Mouse (Mus musculus): ENCODE data around the gene Fgfr2. TPM values are rescaled to one million over a fixed set of nuclear protein-coding genes. Genes with fewer than 3 reads are reported as not detected.

The Fgfr2 gene
- total RNA-seq, 2 experiments from 2014 or later, result 27.3 to 32.7 TPM

DNA sequence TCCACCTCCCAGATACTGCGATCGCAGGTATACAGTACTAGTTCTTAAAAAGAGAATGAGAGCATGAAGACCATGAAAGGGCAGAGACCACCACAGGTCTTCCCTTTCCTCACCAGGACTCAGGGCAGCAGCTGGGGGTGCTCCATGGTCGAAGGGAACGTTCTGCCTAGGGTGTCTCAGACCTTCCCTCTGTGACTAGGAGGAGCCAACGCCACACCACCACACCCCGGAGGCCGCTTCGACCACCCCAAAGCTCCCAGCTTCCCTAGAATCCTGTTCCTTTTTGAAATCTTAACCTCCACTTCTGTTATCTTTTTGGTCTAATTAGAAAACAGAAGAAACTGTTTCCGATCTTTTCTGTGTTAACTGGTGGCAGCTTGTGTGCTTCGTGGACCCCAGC lies 347.2 kb downstream of the Fgfr2 start:
- intact Hi-C loops (cut with DNase I), result no loop called here
- DNase-seq (ENCODE audit: low spot score in 2 of 2), result no peak

DNA sequence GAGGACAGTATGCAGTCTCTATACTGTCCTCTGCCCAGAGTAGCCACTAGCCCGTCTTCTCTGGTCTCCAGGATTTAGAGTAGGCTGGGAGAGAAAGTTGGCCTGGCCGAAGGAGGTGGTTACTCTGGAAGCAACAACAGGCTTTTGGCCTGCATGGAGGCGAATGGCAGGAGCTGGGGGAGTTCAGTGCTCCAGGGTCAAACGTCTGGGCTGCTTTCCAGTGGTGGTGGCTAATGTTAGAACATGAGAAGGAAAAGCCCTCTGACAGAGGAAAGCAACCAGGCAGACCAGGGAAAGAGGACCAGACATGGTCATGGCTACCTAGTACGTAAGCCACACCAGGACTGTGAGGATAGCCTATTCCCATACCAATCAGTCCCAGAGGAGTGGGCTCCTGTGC lies 347.8 kb downstream of the Fgfr2 start:
- no peak for DNase-seq (ENCODE audit: low spot score in 2 of 2)
- intact Hi-C loops (cut with DNase I), result no loop called here

DNA sequence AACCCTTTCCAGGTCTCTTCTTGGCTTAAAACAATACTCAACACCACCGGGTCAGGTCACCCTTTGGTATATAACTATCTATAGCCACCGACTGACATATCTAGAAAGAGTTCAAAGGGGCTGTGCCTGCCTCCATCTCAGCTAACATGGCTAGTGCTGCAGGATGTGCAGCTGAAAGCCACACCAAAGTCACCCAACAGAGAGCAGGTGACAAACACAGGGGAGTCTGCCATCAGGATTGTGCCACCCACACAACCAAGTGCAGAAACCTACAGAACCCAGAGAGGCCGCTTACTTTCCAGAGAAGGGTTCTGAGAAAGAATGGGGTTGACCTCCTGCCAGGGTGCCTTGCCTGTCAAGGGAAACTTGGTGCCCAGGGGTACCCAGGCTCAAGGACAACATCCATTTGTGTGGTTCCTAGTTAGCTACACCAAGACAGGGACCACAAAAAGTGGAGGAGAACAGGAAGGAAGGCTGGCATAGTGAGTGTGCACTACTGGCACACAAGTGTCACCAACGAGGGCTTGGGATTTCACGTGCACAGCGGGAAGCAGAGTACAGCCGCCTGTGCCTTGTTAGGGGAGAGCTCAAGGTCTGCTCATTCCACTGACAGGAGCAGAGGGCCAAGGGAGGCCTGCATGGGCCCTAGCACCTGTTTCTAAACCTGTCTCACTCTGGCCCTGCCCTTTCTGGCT lies 350.0 kb downstream of the Fgfr2 start:
- intact Hi-C loops (cut with DNase I), result no loop called here
- DNase-seq (ENCODE audit: low spot score in 2 of 2), result no peak

DNA sequence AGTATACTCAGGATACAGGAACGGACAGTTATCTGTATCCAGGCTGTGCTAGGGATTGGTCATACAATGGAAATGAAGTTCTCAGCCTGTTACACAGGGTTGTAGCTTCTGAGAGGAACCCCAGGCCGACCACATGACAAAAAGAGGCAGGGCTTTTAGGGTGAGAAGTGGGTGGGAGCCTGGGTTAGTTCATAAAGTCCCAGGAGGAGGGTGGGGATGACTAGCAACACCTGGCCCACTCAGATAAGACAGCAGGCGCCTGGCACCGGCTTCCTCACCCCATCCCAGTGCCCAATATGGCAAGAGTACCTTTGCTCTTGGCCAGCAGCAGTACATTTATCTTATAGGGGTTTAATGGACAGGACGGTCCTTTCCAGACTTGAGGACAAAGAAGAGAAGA lies 350.7 kb downstream of the Fgfr2 start:
- intact Hi-C loops (cut with DNase I), result no loop called here
- DNase-seq (ENCODE audit: low spot score in 2 of 2), result no peak

DNA sequence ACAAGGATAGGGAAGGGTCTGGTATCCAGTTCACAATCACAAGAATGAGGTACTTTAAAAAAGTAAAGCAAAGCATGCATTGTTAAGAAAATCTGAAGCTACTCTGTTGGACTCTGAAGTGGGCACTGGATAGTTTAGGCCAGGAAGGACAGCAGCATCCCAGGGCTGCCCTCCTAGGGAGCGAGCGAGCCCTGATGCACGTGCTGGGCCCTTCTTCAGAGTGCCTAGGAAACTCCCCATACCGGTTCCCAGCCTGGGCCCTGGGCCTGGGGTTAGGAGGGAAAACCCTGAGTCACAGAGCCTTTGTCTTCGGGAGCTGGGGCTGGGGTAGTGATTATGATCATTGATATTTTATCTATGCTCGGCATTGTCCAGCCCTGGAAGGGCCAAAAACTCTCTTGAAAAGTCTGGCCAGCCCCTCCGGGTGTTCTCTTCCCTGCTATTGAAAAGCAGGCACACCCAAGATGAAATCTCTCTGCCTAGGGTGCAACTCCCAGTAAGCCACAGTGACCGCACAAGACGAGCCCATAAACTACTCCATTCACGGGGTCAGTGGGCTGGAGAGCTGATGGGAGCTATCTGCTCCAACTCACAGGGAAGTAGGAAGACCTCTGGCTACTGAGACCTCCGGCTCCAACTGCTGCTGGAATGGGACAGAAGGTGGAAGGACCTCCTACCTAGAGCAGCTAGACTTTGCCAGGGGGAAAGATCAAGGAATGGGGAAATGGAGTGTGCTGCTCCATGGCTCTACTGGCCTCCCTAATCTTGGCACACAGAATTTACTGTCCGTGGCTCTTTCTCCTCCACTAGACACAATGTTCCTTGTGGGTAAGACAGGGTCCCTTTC lies 354.4 kb downstream of the Fgfr2 start:
- no peak for DNase-seq (ENCODE audit: low spot score in 2 of 2)
- intact Hi-C loops (cut with DNase I), result no loop called here

DNA sequence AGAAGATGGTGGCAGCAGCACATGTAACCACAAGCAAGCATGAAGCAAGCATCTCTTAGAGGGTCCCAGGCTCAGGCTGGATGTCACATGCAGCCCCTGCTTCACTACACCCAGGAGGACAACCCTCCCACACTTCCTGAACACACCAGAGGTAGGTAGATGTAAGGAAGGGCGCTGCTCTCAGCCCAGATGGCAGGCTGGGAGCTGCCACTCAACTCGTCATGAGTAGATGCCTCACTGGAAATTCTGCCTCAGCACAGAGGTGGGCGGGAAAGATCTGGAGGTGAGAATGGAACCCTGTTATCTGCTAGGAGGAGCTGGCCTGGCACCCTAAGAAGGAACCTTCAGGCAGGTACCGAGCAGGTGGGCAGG lies 355.2 kb downstream of the Fgfr2 start:
- intact Hi-C loops (cut with DNase I), result no loop called here
- DNase-seq (ENCODE audit: low spot score in 2 of 2), result no peak

DNA sequence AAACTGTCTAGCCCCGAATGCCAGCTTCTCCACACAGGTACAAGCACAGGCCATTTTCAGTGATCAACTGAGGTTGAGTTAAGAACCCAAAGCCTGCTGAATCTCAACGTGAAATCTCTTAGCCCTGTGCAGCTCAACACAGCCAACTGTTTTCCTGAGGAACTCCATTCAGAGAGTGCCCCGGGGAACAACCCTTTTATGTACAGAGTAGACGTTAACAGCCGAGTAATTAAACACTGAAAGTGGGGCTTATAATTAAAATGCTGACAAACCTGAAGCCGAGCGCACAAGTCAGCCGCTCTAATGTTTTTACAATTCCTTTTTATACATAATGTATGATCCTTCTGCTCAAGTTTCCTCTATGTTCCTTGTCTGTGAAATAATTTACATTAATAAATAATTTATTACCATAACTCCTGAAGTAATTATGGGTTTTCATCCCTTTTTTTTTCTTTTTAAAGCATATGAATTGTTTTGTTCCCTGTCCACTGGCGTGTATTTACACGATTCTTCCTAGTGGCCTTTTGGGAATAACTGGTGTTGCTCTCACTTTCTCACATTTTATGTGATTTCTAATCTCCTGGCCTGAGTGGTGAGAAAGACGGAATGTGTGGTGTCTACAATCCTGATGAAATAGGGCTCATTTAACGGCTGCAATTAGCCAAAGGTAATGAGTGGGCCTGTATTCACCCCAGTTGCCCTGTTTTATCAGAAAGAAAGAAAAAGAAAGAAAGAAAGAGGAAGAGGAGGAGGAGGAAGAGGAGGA lies 355.7 kb downstream of the Fgfr2 start:
- DNase-seq (ENCODE audit: low spot score in 2 of 2), result no peak
- intact Hi-C loops (cut with DNase I), result no loop called here

DNA sequence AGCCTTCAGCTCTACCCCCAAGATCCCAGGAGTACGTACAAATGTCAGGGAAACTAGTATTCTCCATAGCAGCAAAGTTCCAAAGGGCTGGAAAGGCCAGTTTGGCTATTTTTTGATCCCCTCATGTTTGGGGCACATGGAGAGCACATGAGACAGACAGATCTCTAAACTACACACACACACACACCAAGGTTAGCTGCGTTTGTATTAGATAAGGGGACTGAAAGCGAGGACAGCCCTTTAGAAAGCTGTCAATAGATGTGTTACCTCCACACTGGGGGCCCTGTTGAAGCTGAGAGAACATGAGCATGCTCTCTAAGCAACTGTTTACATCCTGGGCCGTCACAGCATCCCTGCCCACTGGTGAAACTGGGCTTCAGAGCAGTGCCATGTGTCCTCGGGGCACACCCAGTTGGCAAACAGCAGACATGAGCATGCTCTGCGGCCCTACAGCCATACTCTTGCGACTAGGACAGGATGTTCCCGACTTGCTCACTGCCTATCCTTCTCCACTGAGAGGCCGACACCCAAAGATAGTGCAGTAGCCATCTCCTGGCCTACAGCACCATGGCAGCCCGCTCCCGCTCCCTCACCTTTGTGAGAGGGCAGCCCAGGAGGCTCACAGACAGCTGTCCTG lies 356.8 kb downstream of the Fgfr2 start:
- DNase-seq (ENCODE audit: low spot score in 2 of 2), result no peak
- intact Hi-C loops (cut with DNase I), result no loop called here

DNA sequence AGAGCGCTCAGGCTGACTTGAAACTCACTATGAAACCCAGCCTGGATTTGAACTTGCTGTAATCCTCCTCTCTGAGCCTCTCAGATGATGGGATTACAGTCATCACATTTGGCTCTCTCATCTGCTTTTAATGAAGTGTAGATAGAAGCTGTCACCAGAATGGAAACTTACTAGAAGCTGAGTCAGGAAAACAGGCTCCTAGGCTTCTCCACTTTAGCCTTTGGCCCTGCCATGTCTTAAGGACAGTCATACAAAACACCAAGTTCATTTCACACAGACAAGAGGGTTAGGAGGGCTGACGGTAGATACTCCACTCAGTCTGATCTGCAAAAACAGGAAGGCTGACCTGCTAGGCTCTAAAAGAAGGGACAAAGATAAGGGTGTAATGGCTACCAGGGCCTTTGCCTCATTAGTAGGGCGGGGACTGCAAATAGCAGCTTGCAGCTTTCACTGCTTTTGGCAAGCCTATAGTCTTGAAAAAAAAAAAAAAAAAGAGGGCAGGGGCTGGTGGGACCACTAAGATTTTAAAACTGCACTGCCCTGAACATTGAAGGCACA lies 357.4 kb downstream of the Fgfr2 start:
- DNase-seq (ENCODE audit: low spot score in 2 of 2), result no peak
- intact Hi-C loops (cut with DNase I), result no loop called here

DNA sequence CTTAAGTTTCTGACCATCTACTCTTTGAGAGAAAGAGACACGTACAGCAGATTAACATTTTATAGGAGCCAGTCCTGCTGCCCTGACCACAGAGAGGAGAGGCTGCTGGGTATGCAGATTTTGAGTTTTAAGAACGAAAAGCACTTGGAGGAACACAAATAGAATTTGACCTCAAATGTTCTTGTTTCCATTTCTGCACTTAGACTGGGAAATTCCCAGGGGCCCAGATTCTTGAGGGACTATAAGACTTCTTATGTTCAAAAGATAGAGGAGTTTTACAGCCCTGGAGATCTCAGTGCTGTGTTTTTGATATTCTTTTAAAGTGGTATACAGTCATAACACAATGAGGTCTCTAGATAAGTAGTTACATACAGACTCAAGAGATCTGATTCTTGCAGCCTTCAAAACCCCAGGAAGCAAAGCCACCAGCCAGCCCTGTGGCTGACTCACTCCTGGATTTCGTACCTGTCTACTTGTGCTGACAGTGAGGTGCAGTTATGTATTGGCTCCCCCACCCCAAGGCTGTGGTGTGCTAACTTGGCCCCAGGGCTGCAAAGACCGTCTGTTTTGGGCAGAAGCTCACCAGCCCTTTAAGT lies 358.2 kb downstream of the Fgfr2 start:
- DNase-seq (ENCODE audit: low spot score in 2 of 2), result no peak
- intact Hi-C loops (cut with DNase I), result loop anchor here (1.0 kb wide), 1 partner anchor 46 kb away; no protein-coding TSS in a partner anchor

DNA sequence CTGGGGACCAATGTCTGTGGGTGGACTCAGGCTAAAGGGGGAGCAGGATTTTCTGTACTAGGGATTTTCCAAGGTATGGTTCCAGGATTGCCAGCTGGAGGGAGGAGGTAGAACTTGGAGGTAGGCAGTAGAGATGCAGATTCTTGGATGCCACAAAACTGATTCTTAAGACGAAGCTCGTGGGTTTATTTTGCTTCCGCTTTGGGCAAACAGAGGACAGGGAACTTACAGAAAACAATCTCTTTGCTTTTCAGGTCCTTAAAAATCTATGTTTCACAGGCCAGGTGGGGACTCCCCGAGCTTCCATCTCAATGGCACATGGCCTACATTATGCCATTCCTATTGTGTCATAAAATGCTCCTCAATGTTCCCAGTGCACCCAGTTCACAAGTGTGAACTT lies 358.8 kb downstream of the Fgfr2 start:
- intact Hi-C loops (cut with DNase I), result loop anchor here (1.0 kb wide), 1 partner anchor 47 kb away; no protein-coding TSS in a partner anchor
- no peak for DNase-seq (ENCODE audit: low spot score in 2 of 2)

DNA sequence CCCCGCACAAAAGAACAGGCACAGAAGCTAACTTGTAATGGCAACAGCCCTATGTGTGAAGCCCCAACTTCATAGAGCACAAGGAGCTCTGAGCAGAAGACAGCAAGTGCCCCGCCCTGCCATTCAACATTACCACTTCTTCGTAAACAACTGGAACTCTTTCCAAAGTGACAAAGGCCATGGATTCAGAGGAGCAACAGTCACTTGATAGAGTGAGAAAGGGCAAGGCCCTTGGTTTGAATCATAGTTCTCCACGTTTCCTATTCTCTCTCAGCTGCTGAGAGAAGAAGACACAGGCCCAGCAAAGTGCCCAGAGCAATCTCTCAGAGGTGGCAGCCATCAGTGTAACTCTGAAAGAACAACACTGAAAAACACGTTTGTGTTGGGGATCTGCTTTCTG lies 359.2 kb downstream of the Fgfr2 start:
- no peak for DNase-seq (ENCODE audit: low spot score in 2 of 2)
- intact Hi-C loops (cut with DNase I), result loop anchor here (1.0 kb wide), 1 partner anchor 47 kb away; no protein-coding TSS in a partner anchor

DNA sequence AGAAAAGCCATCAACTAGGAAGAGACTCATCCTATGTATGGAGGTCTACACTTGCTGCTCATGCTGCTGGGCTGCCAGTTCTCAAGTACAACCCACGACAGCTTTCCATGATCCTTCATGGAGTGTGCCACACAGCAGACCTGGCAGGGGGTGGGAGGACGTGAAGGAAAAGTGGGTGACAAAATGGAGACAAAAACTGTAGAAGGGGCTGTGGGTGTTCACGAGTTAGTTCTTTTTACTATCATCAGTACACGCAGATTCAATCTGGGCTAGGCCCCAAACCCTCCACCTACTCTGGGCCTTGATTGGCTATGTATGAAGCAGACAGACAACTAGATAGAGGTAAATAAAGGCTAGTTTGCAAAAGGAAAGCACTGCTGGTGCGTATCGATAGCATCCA lies 359.8 kb downstream of the Fgfr2 start:
- peak in 1 of 2 experiments; percentile 40 for DNase-seq (ENCODE audit: low spot score in 2 of 2)
- intact Hi-C loops (cut with DNase I), result no loop called here

DNA sequence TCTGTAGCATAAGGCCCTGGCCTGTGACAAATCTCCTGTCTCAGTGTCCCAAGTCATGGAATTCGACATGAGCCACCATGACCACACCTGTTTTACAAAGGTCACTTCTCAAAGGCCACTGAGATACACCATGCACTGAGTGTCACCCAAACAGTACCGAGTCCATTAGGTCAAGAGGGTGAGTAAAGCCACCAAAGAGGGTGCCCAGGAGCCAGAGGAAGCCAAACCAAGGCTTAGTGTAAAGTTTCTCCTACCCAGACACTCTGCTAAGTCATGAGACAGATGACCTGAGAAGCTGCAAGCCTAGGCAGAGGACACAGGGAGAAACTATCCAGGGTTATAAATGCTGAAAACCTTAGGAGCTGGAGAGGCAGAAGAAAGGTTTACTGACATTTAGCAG lies 361.7 kb downstream of the Fgfr2 start:
- DNase-seq (ENCODE audit: low spot score in 2 of 2), result no peak
- intact Hi-C loops (cut with DNase I), result no loop called here

DNA sequence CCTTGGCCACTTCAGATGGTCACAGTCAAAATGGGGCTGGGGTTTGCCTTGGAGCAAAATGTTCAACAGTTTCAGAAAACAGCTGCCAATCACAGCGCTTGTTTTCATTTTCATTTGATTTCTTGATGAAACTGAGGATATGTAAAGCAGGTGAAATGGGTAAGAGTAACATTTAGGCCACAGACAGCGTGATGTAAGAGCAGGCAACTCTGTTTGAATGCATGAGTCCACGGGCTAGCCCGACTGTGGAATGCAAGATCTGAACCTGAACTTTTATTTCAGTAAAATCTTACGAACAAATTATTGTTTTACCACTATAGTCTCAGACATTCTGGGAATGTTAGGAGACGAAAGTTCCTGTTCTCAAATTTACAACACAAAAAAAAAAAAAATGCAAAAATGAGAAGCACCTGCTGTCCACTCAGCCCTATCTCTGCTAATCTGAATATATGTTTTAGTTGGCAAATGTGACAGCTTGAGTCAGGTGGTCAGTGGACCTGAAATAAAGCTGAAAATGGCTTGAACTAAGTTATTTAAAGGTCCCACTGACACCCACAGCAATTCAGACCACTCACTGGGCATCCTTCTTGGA lies 362.5 kb downstream of the Fgfr2 start:
- no peak for DNase-seq (ENCODE audit: low spot score in 2 of 2)
- intact Hi-C loops (cut with DNase I), result no loop called here

DNA sequence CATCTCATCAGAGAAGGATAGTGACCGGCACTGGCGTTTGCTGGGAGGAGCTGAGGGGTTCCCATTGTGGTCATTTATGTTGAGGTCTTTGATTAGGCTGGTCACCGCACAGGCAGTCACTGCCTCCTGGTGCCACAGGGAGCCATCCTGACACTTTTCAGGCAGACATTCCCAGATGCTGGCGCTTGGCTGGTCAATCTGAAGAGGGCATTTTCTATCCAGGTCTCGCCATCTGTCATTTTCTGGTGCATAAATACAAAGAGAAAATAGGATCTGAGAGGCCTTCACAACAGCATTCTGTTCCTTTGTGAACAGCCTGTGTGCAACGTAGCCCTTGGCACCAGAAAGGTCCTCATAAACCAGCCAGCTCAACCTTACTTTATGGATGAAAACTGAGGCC lies 363.2 kb downstream of the Fgfr2 start:
- DNase-seq (ENCODE audit: low spot score in 2 of 2), result no peak
- intact Hi-C loops (cut with DNase I), result no loop called here

DNA sequence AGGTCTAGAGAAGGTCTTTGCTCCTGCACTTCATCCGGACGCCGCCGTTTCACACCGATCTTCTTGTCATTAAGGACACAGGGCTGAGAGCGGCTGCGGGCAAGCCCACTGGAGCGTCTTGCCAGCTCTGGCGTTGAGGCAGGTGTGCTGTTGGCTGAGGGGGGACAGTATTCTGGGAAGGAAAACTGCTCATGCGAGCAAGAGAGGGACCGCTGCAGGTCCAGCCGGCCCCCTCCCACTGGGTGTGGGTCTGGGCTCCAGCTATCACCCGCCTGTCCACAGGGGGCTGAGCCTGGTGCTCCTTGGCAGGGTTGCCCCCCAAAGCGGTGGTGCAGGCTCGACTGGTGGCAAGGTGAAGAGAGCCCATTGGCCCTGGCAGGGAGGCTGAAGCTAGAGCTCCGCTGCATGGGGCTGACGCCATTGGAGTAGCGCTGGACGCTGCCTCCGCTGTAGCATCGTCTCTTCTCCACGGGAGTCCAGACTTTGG lies 363.7 kb downstream of the Fgfr2 start:
- intact Hi-C loops (cut with DNase I), result no loop called here
- DNase-seq (ENCODE audit: low spot score in 2 of 2), result no peak

DNA sequence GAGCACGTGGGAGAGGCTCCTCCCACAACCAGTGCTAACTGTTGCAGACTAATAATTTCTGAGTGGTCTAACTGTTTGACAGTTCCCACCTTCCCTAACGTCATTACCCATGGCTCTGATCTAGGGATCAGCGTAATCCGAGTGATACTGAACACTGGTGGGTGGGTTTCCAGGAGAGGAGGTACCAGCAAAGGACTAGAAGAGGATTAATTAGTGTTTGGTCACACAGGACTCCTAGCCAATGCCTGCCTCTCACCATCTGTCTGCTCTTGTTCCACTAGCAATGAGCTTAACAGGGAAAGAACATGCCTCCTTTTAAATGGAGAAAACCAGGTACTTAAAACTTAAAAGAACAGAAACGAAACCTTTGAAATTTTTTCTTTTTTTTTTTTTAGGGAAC lies 364.3 kb downstream of the Fgfr2 start:
- DNase-seq (ENCODE audit: low spot score in 2 of 2), result no peak
- intact Hi-C loops (cut with DNase I), result no loop called here

DNA sequence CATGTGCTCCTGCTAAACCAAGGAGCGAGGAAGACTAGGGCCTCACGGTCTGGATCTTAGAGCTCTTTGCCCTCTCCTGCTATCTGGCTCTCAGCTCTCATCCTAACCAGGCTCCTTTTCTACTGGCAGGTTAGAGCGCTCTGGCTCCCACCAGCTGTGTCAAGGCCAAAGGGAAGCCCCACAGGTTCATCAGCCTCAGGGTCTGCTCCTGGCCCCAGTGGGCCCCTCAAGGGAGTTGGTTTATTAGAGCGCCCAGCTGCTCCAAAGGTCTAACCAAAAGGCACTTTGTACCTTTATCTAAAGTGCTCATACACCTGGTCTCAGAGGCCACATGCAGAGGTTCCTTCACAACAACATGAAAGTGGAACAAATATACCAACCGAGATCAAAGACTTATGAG lies 366.8 kb downstream of the Fgfr2 start:
- intact Hi-C loops (cut with DNase I), result no loop called here
- DNase-seq (ENCODE audit: low spot score in 2 of 2), result no peak
